Mouse (Mus musculus) CD4-positive helper T cell, adult 2 months (primary cell): ENCODE data around the gene Bhlhb9.

Experiments
- DNase-seq: peaks from one replicate; pipeline ENCODE4 v3.0.0-alpha.2; 2012; ENCODE audit warnings: low read depth, missing footprints, low spot score

Bhlhb9 gene

DNA sequence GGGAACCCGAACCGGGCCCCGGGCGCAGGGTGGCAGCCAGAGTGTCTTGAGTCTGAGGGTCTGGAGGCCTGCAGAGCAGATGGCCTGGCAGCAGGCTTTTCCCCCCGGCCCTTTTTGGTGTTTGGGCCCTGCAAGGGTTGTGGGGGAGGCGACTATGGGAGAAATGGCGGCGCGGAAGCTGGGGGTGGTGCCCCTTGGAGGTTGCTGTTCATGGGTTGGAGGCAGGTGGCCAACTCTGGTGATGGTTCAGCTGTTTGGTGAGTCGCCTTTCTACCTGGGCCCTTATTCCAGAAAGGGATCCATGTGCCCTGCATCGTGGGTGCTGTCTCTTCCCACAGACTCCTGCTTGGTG, 88.8 kb downstream of the Bhlhb9 start:
- peak; percentile 41 for DNase-seq

DNA sequence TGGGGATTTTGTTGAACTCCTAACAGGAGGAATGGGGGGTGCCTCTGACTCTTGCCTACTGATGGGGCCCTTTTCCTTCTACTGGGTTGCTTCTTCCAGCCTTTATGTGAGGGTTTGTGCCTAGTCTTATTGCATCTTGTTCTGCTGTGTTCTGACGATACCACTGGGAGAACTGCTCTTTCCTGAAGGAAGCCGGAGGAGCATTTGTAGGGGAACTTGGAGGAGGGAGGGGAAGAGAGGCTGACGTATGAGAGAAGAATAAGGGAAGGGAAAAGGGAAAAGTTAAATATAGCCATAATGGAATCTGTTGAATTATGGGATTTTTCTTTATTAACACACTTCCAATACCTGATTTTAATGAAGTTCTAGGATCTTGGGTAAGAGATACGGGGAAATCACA, 119.2 kb downstream of the Bhlhb9 start:
- DNase-seq, result no peak

DNA sequence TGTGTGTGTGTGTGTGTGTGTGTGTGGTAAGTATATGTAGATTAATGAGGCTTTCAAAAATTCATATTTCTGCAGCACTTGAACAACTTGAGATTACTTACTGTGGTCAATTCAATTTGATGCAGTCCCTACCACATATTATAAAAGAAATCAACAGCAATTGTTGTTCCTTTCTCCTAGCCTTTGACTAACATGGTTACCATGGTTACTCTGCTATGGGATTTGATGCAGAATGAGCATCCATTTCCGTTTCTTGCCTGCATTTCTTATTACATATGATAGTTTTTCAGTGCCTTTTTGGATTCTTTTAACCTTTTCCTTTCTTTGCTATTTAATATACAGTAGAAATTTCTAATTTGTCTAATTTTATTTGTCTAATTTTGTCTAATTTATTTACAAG, 119.7 kb downstream of the Bhlhb9 start:
- no peak for DNase-seq

DNA sequence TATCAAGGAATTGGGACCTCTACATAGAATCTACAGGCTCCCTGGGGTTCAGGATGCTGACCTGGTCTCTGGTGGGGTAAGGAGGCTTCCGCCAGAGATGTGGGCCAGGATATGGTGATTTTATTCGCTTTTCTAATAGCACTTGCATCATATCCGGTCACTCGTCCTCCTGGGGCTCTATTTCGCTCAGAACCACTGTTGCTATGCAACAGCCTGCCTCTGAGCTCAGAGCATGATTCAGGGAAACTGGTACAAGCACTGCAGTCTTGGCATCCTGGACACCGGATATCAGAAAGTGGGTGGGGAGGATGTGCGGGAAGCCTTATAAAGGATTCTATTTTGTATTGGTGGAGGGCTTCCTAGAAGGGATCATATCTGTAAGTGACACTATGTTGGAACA, 124.8 kb downstream of the Bhlhb9 start:
- DNase-seq, result no peak

DNA sequence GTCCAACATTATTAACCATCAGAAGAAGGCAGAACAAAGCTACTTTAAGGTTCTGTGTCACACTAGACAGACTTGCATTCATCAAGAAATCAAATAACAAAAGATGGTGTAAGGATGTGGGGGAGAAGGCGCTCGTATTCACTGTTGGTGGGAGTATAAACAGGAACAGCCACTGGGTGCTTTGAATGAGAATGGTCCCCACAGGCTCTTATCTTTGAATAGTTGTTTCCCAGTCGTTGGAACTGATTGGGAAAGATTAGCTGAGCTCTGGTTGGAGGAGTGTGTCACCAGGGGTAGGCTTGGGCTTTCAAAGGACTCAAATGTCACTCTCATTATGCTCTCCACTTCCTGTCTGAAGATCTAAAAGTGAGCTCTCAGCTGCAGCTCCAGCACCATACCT, 128.5 kb downstream of the Bhlhb9 start:
- no peak for DNase-seq

DNA sequence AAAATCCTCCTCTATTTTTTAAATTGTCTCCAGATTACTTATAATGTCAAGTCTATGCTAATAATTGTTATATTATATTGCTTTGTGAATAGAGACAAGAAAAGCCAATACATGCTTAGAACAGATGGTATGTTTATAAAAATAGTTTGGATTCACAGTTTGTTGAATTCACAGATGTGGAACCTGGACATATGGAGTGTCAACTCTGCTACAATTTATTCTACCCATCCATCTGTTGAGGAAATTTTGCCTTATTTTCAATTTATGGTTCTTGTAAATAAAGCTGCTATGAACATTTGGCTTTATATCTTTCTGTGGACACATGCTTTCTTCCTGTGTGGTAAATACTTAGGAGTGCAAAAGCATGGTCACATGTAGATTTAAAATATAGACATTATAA, 131.2 kb downstream of the Bhlhb9 start:
- DNase-seq, result no peak

DNA sequence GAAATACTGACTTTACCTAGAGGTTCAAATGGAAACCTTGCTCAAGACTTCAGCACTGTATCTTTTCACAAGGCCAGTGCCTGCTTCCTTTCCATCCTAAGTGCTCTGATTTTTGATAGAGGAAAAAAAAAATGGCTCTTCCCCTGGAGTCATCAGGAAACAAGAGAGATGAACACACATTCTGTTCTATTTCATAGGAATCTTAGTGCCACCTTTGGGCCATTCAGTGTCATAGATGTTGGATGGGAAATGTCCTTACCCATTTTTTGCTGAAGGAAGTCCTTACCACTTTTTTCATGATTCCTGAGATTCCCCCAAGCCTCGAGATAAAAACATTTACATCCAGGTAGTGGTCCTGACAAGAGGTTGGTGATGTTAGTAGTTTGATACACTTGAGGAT, 139.1 kb downstream of the Bhlhb9 start:
- no peak for DNase-seq
